Mouse (Mus musculus): ENCODE measurements around the gene Wdr90.

Wdr90 gene

DNA sequence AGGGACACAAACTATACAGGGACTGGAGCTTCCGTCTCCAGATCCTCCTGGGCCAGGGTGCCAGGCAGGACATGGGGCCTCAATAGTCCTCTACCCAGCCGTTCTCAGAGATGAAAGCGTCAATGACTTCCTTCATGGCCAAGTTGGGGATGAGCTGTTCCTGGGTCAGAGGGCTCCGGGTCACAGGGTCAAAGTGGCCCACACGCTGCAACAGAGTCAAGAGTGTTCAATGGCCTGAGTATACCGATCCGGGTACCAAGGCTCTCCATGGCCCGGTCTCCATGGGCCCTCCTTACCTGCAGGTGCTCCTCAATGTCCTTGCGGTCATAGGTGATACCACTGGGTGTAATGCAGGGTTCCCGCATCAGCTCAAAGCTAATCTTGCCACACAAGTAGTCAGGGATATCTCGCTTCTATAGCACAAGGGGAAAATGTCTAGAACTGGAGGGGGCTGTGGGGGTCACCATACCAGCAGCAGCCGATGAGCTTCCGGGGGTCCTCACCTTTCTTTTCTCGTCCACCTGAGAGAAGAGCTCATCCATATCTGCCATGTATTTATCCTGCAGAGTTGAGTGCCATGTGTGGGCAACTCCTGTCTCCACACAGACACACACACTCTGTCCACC is 30.4 kb downstream of the Wdr90 start:
- no peak for DNase-seq (ENCODE audit: low spot score)

- DNase-seq (ENCODE audit: low spot score), result no peak
Observed at GRCm38 (mm10) chr17:25830200-25830753, 31.0 kb downstream of the Wdr90 start.

- DNase-seq (ENCODE audit: low spot score), result no peak
Observed at GRCm38 (mm10) chr17:25829558-25830017, 31.7 kb downstream of the Wdr90 start.

GRCm38 (mm10) chr17:25828712-25829557 is 32.4 kb downstream of the Wdr90 start, which contains the start of gene Jmjd8:
Jmjd8 (plus strand) TSS chr17:25828867.
- DNase-seq (ENCODE audit: low spot score), result no peak

DNA sequence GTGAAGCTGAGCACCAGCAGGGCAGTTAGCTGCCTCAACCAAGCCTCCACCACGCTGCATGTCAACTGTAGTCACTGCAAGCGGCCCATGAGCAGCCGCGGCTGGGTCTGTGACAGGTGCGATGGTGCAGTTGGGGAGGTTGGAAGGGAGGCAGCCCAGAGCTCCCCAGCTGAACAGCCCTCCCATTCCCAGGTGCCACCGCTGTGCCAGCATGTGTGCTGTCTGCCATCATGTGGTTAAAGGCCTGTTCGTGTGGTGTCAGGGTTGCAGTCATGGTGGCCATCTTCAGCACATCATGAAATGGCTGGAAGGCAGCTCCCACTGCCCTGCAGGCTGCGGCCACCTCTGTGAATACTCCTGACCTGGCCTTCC is 33.1 kb downstream of the Wdr90 start:
- no peak for DNase-seq (ENCODE audit: low spot score)

DNA sequence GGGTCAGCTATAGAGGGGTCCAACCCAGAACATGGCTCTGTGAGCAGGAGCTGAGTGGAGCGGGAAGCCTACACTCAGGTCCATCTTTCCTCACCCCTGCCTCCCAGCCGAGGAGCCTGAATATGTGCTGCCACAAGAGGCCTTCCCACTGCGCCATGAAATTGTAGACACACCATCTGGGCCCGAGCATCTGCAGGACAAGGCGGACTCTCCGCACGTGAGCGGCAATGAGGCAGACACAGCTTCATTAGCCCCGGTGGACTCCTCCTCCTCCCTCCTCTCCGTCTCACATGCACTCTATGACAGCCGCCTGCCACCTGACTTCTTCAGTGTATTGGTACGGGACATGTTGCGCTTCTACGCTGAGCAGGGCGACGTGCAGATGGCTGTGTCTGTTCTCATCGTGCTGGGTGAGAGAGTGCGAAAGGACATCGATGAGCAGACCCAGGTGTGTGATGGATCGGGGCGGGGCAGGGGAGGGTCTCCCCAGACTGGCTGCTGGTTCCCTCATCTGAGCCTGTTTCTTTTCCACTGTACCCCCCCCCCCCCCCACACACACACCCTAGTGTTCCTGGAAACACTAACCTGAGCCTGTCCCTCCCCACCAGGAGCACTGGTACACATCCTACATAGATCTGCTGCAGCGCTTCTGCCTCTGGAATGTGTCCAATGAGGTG is 33.6 kb downstream of the Wdr90 start:
- DNase-seq (ENCODE audit: low spot score), result no peak

DNA sequence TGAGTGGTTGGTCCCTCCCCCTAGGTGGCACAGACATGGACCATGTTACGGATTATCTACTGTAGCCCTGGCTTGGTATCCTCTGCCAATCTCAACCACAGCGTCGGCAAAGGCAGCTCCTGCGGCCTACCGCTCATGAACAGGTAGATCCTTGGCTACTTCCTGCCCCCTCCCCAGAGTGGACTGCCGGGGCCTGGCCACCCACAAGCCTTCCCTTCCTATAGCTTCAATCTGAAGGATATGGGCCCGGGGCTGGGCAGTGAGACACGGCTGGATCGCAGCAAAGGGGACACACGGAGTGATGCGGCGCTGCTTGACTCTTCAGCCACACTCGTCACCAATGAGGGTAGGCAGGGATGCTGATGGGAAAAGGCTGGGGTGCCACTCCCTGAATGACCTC is 34.3 kb downstream of the Wdr90 start:
- DNase-seq (ENCODE audit: low spot score), result no peak

GRCm38 (mm10) chr17:25825984-25826570 is 35.2 kb downstream of the Wdr90 start:
- no peak for DNase-seq (ENCODE audit: low spot score)

DNA sequence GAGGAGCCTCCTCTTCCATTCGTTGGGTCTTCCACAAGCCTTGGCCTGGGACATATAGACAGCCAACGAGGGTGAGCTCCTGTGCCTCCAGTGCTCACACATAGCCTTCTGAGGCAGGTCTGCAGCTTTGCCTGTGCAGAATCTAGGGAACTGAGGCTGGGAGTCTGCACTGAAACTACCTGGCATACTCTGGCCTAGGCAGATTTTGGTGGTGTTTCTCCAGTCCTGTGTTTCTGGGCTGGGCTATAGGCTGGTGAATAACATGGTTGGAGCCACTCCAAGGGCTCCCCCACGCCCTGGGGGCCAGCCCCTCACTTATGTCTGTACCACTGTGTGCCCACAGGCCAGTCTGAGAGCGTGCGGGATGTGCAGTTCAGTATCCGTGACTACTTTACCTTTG is 36.0 kb downstream of the Wdr90 start:
- DNase-seq (ENCODE audit: low spot score), result no peak

GRCm38 (mm10) chr17:25824362-25825142 is 36.7 kb downstream of the Wdr90 start:
- DNase-seq (ENCODE audit: low spot score), result no peak

DNA sequence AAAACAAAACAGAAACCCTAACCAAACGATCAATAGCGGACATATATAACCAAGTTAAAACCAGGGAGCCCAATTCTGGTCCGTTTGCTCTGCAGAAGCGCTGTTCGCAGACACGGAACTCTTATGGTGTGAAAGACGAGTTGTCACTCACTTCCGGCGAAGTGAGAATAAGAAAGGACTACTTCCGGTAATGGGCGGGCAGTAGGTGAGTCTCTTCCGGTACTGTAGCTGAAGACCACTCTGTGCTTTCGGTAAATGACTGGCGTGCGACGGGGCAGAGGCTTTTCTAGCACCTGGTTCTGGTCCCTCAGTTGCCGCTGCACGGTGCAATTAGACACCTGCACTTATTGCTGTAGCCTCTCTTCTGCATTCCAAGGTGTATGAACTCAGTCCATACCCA is 37.8 kb downstream of the Wdr90 start, which contains the start of gene Wdr24:
Gene Wdr24, plus strand, starts transcription at position 176 of the 400 bp plus-strand sequence.
- no peak for DNase-seq (ENCODE audit: low spot score)

DNA sequence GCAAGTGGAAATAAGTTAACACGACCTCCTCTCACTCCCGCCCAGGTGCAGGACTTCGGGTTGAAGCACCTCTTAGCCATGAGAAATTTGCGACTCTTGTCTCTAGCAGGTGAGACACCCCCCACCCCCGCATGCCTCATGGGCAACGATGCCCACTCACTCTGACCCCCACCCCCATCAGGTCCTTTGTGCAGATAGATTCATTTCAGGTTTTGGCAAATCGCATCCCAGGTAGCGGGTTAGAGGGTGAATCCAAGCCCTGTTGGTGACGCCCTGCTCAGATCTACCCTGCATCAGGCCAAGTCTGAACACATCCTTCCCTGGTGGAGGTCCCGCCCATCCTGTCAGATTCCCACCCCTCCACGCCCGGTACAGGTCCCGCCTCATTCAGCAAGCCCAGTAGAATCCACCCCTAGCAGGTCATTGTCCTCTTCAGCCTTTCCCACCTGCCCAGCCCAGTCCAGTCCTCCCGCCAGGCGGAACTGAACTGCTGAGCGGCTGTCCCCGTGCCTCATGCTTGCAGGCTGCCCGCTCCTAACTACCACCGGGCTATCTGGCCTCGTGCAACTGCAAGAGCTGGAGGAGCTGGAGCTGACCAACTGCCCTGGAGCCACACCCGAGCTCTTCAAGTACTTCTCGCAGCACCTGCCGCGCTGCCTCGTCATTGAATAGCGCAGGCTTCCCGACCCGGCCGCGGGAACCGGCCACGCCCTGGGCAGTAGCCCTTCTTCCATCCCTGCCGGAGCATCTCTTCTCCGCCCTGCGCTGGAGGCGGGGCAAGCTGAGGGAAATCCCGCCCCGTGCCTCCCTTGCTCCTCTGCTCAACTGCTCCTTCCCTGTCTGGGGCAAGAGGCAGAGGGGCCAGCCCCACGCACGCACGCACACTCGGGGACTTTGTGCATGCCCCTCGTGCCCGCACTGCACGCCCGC is 42.2 kb downstream of the Wdr90 start:
- DNase-seq (ENCODE audit: low spot score), result no peak

- DNase-seq (ENCODE audit: low spot score), result no peak
Observed at GRCm38 (mm10) chr17:25817662-25818061, 43.6 kb downstream of the Wdr90 start.

GRCm38 (mm10) chr17:25813471-25813870 is 47.8 kb downstream of the Wdr90 start:
- DNase-seq (ENCODE audit: low spot score), result no peak

- DNase-seq (ENCODE audit: low spot score), result no peak
Observed at GRCm38 (mm10) chr17:25810890-25811289, 50.4 kb downstream of the Wdr90 start.

GRCm38 (mm10) chr17:25809606-25810340 is 51.5 kb downstream of the Wdr90 start:
- DNase-seq (ENCODE audit: low spot score), result no peak

GRCm38 (mm10) chr17:25808789-25809605 is 52.3 kb downstream of the Wdr90 start, which contains the start of gene Fbxl16:
Fbxl16 (plus strand) TSS chr17:25809085.
- DNase-seq (ENCODE audit: low spot score), result peak; percentile 59

GRCm38 (mm10) chr17:25808028-25808427 is 53.3 kb downstream of the Wdr90 start:
- DNase-seq (ENCODE audit: low spot score), result no peak
